Mouse (Mus musculus) monocyte, adult 2 months (primary cell): ENCODE data around the gene Prkch.

ENCODE experiments used
- DNase-seq, 2 experiments: peaks; one replicate each; pipeline ENCODE4 v3.0.0; 2022; ENCODE audit warnings: low spot score in 2 of 2, low read depth in 1 of 2

Gene Prkch

DNA sequence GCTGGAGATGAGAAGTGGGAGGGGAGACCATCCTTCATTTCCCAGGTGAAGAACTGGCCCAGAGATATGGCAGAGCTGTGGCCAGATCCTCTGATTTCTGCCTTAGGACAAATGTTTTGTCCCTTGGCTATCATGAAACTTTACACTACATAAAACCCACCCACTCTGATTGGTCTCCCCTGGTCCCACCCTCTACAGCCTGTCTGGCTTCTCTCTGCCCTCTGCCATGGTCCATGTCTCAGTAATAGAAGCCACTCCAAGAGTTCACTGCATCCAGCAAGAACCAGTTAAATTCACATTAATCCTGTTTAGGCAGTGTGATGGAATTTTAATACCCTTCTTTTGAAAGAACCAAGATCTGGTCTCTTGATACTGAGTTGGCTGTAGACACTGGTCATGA lies 158.5 kb downstream of the Prkch start:
- no peak for DNase-seq

DNA sequence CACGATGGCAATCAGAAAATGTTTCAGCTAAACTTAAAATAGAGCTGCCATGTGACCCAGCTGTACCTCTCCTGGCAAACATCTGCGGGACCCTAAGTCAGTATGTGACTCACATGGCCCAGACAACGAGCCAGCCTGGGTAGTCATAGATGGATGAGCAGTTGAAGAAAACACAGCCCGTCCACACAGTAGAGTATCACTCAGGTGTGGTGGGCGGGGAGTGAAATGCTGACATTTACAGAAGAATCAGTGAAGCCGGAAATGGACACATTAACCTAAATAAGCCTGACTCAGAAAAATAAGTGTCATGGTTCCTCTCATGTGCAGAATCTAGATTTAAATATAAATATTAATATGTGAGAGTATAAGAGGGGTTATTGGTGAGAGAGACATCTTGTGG lies 161.5 kb downstream of the Prkch start:
- DNase-seq, result no peak

DNA sequence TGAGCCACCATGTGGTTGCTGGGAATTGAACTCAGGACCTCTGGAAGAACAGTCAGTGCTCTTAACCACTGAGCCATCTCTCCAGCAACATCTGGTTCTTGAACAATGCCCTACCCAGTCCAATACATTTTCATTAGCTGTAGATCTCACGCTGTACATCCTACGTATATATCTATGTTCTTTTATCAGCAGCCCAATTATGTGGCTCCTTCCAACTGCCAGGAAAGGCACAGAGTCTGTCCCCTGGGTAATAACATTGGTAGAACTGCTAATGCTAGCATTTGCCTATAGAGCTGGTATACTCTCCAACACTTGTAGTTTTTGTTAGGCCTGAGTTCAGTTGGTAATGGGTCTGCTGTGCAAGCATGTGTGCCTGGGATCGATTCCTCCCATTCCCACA lies 163.8 kb downstream of the Prkch start:
- DNase-seq, result no peak

- DNase-seq, result no peak
Observed at GRCm38 (mm10) chr12:73754476-73755150, 170.0 kb downstream of the Prkch start.

GRCm38 (mm10) chr12:73755646-73756045 lies 171.1 kb downstream of the Prkch start:
- peak in 1 of 2 experiments; percentile 52 for DNase-seq

GRCm38 (mm10) chr12:73756527-73756926 lies 171.9 kb downstream of the Prkch start:
- no peak for DNase-seq

- no peak for DNase-seq
Observed at GRCm38 (mm10) chr12:73762001-73762400, 177.4 kb downstream of the Prkch start.

DNA sequence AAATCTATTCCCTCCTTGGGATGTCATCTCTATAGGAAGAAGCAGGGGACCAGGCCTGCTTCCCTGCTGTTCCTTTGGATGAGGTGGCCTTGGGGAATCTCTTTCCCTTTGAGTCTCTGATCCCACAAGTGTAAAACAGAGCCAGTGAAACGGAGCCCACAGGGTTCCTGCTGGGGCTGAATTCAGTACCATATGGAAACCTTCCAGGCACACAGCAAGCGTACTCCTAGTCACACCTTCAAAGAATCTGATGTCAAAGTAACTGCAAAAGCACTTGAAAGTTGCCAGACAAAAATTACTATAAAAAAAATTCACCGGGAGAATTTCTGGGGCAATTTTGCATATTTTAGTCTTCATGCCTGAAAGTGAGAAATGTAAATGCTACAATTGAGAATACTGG lies 178.2 kb downstream of the Prkch start:
- DNase-seq, result no peak

- DNase-seq, result no peak
Observed at GRCm38 (mm10) chr12:73764649-73765525, 180.3 kb downstream of the Prkch start.

DNA sequence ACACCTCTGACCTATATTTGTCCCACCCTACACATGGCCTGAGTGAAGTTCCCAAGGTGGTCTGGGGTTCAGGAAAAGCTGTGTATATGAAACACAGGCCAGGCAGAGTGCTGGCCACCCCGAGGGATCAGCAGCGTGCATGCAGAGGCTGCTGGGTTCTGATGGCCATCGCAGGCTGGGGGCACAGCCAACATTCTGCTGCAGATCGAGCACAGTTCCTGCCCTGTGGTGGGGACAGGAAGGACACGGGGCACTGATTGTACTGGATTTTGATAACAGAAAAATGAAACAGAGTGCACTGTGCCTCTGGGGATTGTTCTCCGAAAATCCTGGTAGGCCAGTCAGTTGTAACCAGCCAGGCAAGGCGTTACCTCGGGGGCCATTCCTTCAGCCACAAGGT lies 181.6 kb downstream of the Prkch start:
- DNase-seq, result no peak

- DNase-seq, result no peak
Observed at GRCm38 (mm10) chr12:73768788-73769187, 184.2 kb downstream of the Prkch start.

- DNase-seq, result no peak
Observed at GRCm38 (mm10) chr12:73769536-73769935, 184.9 kb downstream of the Prkch start.

DNA sequence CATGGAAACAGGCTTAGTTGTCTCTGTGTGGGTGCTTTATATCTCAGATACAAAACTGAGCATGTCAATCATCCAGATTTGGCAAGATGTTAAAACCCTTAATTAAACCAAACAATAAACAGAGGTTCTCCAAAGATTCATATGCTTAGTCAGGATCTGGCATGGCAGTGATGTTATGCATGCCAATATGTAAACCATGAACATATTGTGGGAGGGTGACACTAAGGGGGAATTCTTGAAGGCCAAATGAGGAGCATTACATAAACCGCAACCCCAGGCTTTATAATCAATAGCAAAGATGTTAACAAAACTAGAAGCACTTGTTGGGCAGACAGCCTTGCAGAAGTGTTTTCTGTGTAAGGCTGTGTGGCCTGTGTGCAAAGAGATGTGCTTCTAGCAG lies 186.2 kb downstream of the Prkch start:
- DNase-seq, result no peak

GRCm38 (mm10) chr12:73774793-73775385 lies 190.3 kb downstream of the Prkch start:
- no peak for DNase-seq

DNA sequence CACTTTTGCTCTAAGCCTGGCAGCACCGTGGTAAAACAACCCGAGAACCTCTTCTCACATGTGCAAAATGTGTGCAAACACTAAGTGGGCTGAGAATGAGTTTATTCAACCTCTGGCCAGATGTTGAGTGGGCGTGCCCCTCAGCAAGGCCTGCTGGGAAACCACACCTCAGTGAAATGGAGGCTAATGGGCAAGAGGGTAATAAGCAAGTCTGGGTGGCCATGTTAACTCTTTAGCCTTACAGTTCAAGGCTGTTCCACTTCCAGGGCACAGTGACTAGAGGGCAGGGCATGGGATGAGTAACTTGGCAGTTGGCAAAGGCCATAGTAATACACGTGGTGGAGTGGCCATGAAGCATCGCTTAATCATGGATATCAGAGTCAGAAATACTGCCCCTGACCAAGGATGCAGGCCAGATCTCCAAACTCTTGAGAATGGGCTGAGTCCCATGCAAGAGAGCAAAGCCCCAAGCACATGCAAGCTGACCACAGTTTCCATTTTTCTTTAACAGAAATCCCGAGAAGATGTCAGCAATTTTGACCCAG lies 191.9 kb downstream of the Prkch start:
- no peak for DNase-seq

- DNase-seq, result no peak
Observed at GRCm38 (mm10) chr12:73777673-73778072, 193.1 kb downstream of the Prkch start.

DNA sequence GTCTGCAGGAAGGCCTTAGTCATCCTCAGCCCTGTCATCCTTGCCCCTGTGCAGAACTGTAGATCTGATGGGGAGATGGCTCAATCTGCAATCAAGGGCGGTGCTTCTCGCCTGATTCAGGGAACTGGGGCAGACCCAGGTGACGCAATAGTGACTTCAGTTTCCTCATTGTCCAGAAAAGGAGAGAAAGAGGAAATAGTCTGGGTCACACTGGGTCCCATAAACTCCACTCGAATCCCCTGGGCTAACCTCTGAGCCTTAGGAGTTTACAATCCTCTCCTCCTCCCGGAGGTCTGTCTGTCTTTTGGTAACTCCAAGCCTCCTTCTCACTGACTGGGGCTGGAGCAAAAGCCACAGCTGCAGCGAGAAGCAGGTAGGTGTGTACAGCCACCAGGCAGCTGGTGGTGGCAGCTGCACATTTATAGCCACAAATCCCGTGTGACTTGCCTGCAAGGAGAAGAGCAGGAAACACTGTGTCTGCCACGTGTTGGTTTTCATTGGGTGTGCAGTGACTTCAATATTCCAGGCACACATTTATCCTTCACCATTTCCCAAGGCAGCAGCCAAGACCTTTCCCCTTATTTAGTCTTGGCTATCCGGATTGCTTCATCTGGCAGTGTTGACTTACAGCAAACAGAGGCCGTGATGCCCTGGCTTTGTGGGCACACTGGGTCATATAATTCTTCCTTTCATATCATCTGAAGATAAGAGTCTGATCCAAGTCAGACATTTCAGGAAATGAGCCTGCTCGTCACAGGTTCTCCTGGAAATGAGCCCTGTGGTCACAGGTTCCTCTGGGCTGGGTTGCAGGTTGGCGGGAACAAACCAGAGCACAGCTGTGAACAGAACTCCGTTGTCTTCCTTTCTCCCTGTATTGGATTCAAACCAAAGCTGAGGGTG lies 195.0 kb downstream of the Prkch start:
- DNase-seq, result peak; percentile 84 to 94

GRCm38 (mm10) chr12:73781425-73782032 lies 196.9 kb downstream of the Prkch start:
- no peak for DNase-seq

- no peak for DNase-seq
Observed at GRCm38 (mm10) chr12:73786909-73787308, 202.3 kb downstream of the Prkch start.

GRCm38 (mm10) chr12:73788850-73789249 lies 204.3 kb downstream of the Prkch start:
- no peak for DNase-seq
